Mouse (Mus musculus) erythroblast, embryonic 14.5 days (primary cell): Measurements from ENCODE around the gene Lect2. TPM values are rescaled to one million over a fixed set of nuclear protein-coding genes. Genes with fewer than 3 reads are reported as not detected.

ENCODE experiments used
- H3K27me3 ChIP-seq: 2 replicates; pipeline ENCODE4 v1.6.1; 2012; ENCODE audit warnings: inconsistent platforms; ENCODE audit not compliant: control insufficient read depth
- H3K36me3 ChIP-seq: 2 replicates; pipeline ENCODE4 v1.6.1; 2012; ENCODE audit warnings: mild to moderate bottlenecking, inconsistent platforms; ENCODE audit not compliant: control insufficient read depth
- H3K4me1 ChIP-seq: 2 replicates; pipeline ENCODE4 v1.6.1; 2012; ENCODE audit warnings: inconsistent platforms; ENCODE audit not compliant: control insufficient read depth
- H3K4me3 ChIP-seq: replicated peaks from 2 replicates; pipeline ENCODE3; 2012; ENCODE audit warnings: moderate library complexity, mild to moderate bottlenecking, inconsistent platforms
- H3K9me3 ChIP-seq: 2 replicates; pipeline ENCODE4 v1.6.1; 2012; ENCODE audit warnings: low read length, inconsistent platforms, mixed read lengths; ENCODE audit not compliant: control insufficient read depth
- GATA1 ChIP-seq: IDR thresholded peaks from 2 replicates; pipeline ENCODE4 v1.6.1; 2012; ENCODE audit warnings: low read length, inconsistent platforms, mixed read lengths
- TAL1 ChIP-seq: IDR thresholded peaks from 3 replicates; pipeline ENCODE4 v1.6.1; 2012; ENCODE audit warnings: low read length, inconsistent platforms, mixed read lengths
- polyA plus RNA-seq: library from polyadenylated mRNA; stranded (reverse); fragments of >175 nt; gene quantifications from 2 replicates; pipeline ENCODE4 v1.2.3, GENCODE M21; 2012

Lect2 gene
- polyA plus RNA-seq, 1 experiment = 0.06 TPM

DNA sequence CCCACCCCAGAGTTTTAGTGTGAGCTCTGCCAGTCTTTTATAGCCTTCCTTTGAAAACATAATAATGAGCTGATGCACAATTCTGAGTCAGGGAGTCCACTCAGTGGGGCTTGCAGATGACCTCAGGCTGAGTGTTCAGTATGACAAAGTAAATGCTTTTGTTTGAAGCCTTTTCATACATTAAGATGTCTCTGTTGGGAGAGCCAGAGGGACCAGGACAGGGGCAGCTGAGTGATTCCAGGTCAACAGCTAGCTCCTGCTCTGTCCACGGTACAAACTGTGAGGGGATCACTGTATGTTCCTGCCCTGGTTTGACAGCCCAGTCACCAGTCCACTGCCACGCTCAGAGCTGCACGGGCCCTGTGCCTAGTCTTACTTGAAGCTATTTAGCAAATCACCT is 34.4 kb upstream of the Lect2 start:
- Histone ChIP-seq H3K4me1 (no peaks in the 10 kb centered on the region), H3K9me3 (no peaks in the 10 kb centered on the region), H3K4me3 (no peak overlapping the region), H3K36me3 (no peaks in the 10 kb centered on the region), H3K27me3 (no peaks in the 10 kb centered on the region)
- TF ChIP-seq TAL1 (no peak), GATA1 (no peak)

GRCm38 (mm10) chr13:56581961-56582434 is 33.7 kb upstream of the Lect2 start:
- no peaks in the 10 kb centered on the region for H3K4me1 ChIP-seq
- TF ChIP-seq TAL1 (no peak), GATA1 (no peak)
- H3K27me3 ChIP-seq = no peaks in the 10 kb centered on the region
- H3K36me3 ChIP-seq = no peaks in the 10 kb centered on the region
- no peak overlapping the region for H3K4me3 ChIP-seq
- no peaks in the 10 kb centered on the region for H3K9me3 ChIP-seq

- H3K4me1 ChIP-seq = no peaks in the 10 kb centered on the region
- H3K36me3 ChIP-seq = no peaks in the 10 kb centered on the region
- TF ChIP-seq GATA1 = no peak
- TF ChIP-seq TAL1 = no peak
- no peaks in the 10 kb centered on the region for H3K9me3 ChIP-seq
- H3K27me3 ChIP-seq = no peaks in the 10 kb centered on the region
- H3K4me3 ChIP-seq = no peak overlapping the region
Measured at GRCm38 (mm10) chr13:56581512-56581911, 33.2 kb upstream of the Lect2 start.

GRCm38 (mm10) chr13:56580450-56580849 is 32.1 kb upstream of the Lect2 start:
- Histone ChIP-seq H3K9me3 (no peaks in the 10 kb centered on the region), H3K27me3 (no peaks in the 10 kb centered on the region), H3K4me3 (no peak overlapping the region), H3K4me1 (no peaks in the 10 kb centered on the region), H3K36me3 (no peaks in the 10 kb centered on the region)
- TF ChIP-seq TAL1 (no peak), GATA1 (no peak)

DNA sequence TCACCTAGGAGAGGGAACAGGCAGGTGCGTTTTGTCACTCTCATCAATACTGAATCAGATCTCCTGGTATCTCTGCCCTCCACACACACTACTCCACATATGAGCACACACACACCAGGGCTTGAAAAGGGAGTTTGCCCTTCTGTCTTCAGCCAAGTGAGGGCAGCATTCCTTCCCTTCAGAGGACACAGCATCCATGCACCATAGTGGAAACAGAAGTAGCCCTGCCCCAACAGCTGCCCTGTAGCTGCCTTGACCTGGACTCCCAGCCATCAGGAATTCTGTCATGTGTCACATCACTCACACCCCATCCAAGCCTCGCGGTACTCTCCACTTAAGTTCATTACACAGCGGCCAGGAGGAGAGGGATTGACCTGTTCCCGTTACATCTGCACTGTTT is 29.8 kb upstream of the Lect2 start:
- Histone ChIP-seq H3K27me3 (no peaks in the 10 kb centered on the region), H3K4me1 (no peaks in the 10 kb centered on the region), H3K9me3 (no peaks in the 10 kb centered on the region), H3K36me3 (no peaks in the 10 kb centered on the region), H3K4me3 (no peak overlapping the region)
- TF ChIP-seq TAL1 (no peak), GATA1 (no peak)

DNA sequence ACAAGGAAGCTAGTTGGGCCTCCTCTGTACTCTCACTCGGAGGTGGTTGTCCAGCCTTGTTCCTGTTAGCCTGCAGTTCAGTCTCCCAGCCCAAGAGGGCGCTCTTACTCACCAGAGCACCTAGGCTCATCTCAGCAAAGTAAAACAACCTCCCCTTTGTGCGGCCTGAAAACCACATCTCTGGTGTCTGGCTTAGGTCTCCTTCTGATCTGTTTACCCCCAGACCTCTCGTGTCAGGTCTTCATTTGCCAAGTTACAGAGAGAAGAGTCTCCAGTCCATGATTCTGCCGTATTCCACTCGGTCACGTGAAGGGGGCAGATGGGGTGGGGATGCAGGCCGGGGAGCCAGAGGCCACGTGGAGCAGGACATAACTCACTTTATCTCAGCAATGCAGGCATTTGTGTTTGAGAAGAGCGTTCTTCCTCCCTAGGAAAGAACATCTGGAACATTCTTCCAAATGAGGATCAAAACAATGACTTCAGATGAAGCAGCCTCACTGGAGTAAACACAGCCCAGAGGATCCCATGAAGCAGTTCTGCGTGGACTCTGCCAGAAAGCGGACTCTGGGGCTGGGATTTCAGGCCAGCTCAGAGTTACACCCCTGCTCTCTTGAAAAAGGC is 27.5 kb upstream of the Lect2 start:
- Histone ChIP-seq H3K9me3 (no peaks in the 10 kb centered on the region), H3K36me3 (no peaks in the 10 kb centered on the region), H3K4me3 (no peak overlapping the region), H3K4me1 (no peaks in the 10 kb centered on the region), H3K27me3 (no peaks in the 10 kb centered on the region)
- TF ChIP-seq GATA1 = no peak
- no peak for TF ChIP-seq TAL1

GRCm38 (mm10) chr13:56575074-56575473 is 26.8 kb upstream of the Lect2 start:
- no peaks in the 10 kb centered on the region for H3K4me1 ChIP-seq
- no peaks in the 10 kb centered on the region for H3K9me3 ChIP-seq
- TF ChIP-seq TAL1 (no peak), GATA1 (no peak)
- H3K4me3 ChIP-seq = no peak overlapping the region
- no peaks in the 10 kb centered on the region for H3K36me3 ChIP-seq
- no peaks in the 10 kb centered on the region for H3K27me3 ChIP-seq

GRCm38 (mm10) chr13:56571645-56572044 is 23.3 kb upstream of the Lect2 start:
- no peaks in the 10 kb centered on the region for H3K4me1 ChIP-seq
- no peak for TF ChIP-seq TAL1
- TF ChIP-seq GATA1 = peak; percentile 46; the same call in 1 of the 2 replicates
- H3K36me3 ChIP-seq = no peaks in the 10 kb centered on the region
- no peak overlapping the region for H3K4me3 ChIP-seq
- H3K9me3 ChIP-seq = no peaks in the 10 kb centered on the region
- H3K27me3 ChIP-seq = no peaks in the 10 kb centered on the region

DNA sequence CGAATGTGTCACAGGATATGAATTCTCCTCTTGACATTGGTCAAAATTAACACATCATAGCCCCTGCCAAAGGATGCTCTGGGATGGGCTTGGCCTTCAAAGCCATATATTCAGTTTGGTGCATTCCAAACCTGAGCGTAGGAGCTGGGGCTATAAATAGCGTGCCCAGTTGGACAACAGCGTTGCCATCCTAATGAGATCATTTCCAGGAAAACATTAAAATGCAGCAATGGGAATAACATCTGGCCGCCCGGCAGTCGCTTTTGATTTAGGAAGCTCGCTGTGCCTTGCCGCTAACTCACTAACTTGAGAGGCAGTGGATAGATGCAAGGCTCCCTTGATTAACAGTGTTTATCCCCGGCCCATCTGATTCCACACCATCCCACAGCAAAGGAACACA is 18.0 kb upstream of the Lect2 start:
- no peaks in the 10 kb centered on the region for H3K27me3 ChIP-seq
- H3K4me1 ChIP-seq = no peaks in the 10 kb centered on the region
- no peak overlapping the region for H3K4me3 ChIP-seq
- no peaks in the 10 kb centered on the region for H3K36me3 ChIP-seq
- no peak for TF ChIP-seq GATA1
- no peak for TF ChIP-seq TAL1
- no peaks in the 10 kb centered on the region for H3K9me3 ChIP-seq

DNA sequence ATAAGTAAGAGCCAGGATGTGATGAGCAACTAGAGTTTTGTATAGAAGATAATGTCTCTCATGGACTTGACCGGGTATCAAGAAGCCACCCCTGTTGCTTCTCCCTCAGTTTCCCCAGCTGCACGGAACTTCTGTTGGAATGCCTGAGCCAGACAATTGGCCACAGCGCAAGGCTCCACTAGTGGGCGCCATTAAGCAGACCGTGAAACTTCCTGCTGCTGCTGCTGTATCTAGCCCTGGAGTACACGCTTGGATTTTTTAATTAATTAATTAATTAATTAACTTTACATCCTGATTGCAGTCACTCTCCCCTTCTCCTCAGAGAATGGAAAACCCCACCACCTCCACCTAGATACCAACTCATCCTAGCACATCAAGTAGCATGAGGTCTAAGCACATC is 14.8 kb upstream of the Lect2 start:
- Histone ChIP-seq H3K36me3 (no peaks in the 10 kb centered on the region), H3K9me3 (no peaks in the 10 kb centered on the region), H3K4me1 (no peaks in the 10 kb centered on the region), H3K4me3 (no peak overlapping the region), H3K27me3 (no peaks in the 10 kb centered on the region)
- no peak for TF ChIP-seq GATA1
- TF ChIP-seq TAL1 = no peak
